Mouse (Mus musculus): Measurements from ENCODE around the gene Flt1.
"Not testable (repeated sequence)": the region's sequence is repeated elsewhere in the genome, so short reads cannot be mapped to it uniquely, and the experiment has no call there.

Gene Flt1

DNA sequence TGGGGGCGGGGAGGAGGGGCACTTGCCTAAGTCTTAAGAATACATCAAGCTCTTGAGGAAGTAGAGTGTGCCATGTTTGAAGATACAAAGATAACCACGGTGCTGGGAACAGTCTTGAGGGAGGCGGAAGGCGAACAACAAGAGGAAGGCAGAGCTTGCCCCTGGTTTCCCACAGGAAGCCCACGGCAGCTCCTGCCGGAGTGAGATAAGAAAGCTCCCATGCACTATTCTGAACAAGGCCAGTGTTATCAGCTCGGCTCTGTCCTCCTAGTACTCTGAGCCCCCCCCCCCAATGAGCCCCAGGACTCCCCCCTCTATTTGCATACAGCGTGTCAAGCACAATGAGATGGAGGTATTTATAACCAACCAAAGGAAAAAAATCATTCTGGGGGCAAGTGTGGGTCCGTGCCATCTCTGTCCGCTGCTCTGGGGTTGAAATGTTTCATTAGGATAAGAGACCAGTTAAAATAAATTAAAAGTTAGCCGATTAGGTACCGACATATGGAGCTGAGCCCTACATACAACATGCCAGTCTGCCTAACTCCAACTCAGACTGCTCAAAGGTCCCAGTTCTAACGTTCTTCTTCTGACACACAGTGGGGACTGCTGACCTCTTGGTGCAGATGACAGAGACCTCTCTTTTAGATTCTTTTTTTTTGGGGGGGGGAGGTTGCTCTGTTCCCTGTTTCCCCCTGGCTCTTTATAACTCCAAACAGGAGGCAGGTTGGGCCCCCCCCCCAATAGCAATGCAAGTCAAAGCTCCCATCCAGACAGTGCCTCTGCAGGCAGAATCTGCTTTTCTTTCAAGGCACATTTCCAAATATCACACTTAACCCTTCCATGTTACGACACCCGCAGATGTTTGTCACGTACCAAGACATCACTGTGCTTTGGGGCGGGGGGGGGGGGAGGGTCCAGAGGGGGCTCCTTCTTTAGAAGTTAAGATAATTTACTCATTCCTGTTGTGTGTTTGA lies 67.6 kb downstream of the Flt1 start:
- peak in 1 of 2 experiments; percentile 8 for DNase-seq

DNA sequence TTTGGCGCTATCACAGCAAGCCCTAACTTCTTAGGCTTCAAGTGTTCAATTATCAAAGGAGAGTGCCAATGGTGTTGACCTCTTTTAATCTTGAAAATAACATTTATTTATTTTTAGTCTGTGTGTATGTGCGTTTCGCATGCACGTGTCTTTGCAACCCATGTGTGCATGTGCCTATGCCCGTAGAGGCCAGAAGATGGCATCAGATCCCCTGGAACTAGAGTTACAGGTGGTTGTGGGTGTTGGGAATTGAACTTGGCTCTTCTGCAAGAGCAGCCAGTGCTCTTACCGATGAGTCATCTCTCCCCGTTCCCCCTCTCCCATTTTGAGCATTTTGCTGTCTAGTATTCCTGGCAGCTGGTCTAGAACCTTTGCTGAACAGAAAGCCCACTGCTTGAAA lies 70.0 kb downstream of the Flt1 start:
- no peak for DNase-seq

DNA sequence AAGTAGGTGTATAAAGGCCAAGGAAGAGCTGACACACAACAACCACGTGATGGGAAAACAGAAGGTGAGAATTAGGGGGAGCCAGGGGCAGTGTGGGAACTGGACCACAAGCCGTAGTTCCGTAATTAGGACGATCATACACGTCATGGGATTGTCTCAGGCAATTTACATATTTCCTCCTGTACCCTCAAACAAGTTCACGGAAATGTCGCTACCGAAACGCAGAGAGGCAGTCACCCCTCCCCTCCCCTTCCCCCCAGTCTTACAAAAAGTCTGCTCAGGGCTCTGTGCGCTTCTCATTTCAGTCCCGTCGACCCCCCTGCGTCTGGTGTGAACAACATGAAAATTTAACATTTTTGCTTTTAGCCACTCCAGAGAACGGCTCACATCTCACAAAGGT lies 74.6 kb downstream of the Flt1 start:
- no peak for DNase-seq

DNA sequence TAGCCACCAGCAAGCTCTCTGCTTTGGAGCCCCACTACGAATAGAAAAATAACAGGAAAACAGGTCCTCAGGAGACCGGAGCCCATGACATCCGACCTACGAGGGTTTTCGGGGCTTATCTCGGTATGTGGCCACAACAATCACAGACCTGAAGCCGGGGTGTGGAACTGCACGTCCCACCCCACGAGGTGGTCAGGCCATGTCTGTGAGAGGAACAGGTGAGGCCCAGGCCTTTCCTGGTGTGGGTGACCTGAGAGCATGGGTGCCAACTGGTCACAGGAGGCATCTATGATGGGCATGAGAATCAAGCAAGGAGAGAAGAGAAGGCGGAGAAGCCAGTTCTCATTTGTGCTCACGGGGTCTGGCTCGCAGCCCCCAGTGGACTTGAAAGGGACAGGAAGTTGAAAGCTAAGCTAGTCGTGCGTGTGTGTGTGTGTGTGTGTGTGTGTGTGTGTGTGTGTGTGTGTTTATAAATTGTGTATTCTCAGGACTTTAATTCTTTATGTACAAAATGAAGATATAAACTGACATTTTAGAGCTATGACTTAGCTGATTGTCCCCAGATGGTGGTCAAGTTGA lies 79.4 kb downstream of the Flt1 start:
- DNase-seq = no peak

DNA sequence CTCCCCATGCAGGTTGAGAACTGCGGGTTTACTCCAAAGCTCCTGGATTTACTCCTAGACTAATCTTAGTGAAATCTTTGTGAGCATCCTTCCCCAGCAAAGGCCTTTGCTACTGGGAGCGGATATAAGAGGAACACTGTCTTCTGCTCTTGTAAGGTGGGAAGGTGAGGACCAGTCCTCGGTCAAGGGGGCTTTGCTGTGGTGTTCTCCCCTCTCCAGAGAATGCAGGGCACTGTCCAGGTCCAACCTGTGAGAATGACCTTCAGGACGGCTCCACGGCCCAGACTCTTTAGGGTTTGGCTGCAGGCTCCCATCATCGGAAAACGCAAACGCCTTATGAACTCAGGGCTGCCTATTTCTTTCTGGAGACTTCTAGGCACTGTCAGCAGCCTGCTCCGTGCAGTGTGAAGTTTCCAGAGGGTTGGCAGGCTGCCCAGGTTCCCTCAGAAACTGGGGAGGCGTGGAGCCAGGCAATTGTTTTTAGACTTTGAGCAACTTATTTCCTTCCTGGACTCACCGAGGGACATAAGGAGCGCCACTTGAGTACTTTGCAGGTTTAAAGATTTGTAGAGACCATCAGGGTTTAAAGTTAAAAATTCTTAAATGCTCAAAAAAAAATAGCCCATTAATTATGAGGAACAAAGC lies 80.7 kb downstream of the Flt1 start:
- DNase-seq = no peak

DNA sequence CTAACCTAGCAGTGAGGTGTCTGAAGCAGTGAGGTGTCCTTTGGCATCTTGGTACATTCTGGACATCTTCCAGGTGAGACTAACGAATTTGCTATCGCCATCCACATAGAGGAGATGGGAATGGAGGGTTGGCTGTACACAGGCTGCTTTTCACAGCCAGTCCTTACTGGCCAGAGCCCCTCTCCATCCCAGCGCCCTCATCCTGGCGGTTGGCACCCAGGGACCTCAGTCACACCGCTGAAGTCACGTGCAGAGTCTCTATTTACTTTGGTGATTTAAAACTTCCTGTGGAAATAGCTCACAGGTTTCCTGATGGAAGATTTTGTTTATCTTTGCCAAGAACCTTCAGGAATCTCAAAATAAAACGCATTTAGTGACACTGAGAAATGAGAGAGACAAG lies 84.4 kb downstream of the Flt1 start:
- DNase-seq = no peak

DNA sequence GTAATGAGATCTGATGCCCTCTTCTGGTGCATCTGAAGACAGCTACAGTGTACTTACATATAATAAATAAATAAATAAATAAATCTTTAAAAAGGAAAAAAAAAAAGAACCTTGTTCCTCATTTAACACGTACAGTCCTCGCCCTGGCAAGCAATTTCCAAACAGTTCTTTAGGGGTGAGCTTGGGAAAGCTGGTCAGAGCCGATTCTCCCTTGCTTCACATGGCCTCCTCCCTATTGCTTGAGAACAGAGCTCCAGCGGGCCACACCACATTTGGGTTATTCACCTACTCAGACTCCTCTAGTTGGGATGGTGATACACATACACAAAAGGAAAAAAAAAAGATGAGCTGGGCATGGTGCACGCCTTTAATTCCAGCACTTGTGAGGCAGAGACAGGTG lies 85.9 kb downstream of the Flt1 start:
- no peak for DNase-seq

DNA sequence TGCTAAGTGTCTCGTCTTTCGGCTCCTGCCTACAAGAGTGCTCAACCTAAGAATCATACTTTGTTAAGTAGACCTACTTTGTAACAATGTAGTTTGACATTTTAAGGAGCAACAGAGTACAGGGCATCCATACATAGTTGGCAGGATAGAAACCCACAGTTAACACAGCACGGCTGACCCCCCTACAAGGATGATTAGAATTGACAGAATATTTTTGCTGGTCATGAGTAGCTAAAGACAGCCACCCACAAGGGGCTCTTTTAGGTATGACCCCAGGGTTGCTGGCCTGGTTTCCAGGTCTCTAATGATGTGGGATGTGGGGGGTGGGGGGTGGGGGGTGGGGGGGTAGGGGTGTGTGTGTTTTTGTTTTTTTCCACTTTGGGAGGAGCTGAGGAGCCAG lies 89.1 kb downstream of the Flt1 start:
- DNase-seq = no peak

DNA sequence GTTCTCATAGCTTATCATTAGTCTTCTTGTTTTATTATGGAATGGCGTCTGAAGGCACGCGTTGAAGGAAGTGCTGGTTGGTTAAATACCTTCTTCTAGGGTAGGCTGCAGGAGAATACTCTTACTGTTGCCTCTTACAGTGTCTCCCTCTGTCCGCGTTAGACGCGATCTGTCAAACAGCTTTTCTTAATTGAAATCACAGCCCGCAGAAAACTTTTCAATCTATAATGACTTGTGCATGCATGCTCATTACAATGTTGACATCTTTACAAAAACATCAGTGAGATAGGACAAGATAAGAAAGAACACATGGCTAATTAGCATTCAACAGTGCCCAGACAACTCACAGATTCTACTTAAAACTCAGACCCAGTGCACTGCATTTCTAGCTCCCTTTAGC lies 89.9 kb downstream of the Flt1 start:
- no peak for DNase-seq

DNA sequence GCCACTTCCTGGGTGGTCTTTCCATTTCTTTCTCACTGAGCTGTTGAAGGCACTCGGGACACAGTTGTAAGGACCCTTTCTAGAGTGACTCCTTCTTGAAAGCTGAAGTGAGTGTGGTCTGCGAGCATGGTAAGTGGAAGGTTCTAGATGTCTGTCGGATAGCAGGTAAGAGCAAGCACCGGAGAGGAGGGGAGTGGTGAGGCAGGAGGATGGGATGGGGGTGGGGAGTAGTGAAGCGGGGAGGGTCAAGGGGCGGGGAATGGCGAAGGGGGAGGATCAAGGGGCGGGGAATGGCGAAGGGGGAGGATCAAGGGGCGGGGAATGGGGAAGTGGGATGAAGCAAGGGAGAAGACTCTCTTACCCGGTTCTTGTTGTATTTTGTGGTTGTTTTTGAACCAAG lies 91.8 kb downstream of the Flt1 start:
- no peak for DNase-seq

DNA sequence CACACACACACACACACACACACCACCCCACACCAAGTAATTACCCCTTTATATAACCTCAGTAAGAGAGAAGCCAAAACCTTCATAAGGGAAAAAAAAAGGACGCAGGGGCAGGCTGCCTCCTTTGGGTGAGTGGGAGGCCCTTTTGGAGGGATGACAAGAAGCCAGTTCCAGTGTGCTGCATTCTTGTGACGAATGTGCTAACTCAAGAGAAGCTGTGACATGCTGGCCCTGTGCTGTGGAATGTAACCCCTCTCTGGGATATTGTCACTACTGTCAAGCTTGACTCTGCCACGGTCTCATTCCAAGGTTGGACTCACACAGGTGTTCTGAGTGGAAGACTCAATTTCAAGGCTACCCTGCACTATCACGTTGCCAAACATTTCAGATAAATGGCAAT lies 93.1 kb downstream of the Flt1 start:
- DNase-seq = no peak

DNA sequence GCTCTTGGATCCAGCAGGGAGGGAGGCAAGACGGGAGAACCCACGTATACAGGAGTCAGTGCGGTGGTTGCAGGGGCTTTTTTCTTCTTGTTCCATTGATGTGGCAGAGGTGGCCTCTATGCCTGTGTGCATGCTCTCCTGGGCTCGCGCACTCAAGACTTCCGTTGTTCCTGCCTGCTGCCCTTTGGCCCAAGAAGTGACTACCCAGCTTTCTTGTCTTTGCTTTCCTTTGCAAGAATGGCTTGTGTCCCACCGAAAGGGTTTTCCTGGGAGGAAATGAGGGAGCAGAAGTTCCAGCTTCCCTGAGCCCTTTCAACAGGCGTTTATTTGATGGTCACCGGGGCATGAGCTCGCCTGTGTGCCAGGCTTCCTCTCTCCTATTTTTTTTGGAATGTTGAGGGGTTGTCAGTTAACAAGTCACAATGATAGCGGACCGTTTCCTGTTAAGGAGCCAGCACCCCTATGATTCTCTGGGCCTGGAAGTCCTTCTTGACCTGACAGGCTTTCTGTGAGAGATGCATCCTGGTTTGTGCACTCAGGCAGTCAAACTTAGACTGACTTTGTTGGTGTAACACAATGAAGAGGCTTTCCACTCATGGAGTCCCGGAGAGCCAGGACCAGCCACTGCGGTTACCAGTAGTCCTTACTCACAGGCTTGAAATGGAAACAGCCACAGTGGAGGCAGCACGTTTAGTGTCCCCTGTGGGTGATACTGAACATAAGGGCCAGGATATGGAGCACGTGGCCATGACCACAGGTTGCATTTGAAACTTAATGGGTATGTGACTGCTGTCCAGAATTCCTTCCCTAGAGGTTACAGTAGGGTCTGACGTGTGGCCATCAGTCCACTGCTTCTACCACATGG lies 95.2 kb downstream of the Flt1 start:
- no peak for DNase-seq

DNA sequence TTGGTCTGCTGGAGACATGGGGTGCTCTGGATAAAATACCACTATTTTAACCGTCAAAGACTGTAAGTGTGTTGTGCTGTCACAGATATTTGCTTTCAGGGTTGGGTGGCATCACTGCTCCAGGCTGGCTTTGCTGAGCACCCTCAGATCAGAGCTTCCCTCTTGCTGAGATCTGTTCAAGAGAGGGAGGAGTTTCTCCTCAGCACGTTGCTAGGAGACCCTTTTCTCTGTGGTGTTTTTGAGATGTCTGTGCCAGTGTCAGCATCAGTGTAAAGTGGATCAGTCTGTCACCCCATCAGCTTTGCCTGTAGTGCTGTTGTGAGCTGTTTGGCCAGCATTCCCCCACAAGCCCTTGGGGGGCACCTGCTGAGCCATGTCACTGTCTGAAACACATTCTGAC lies 98.9 kb downstream of the Flt1 start:
- DNase-seq = no peak

DNA sequence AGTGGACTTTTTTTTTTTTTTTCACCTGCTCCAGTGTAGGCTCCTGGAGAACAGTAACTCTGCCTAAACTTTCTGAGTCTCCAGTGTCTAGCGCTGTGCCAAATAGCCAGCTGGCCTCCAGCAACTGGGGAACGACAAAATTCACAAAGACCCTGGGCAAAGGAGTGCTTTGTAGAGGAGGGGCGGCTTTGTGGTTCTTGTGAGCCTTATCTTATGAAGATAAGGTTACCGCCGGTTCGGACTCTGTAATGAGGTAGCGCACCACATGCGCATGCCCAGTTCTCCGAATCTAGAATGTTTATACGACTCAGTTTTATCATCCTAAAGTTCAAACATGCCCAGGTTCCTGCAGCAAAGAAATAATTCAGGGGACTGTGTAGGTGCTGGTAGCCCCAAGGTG lies 102.1 kb downstream of the Flt1 start:
- no peak for DNase-seq

DNA sequence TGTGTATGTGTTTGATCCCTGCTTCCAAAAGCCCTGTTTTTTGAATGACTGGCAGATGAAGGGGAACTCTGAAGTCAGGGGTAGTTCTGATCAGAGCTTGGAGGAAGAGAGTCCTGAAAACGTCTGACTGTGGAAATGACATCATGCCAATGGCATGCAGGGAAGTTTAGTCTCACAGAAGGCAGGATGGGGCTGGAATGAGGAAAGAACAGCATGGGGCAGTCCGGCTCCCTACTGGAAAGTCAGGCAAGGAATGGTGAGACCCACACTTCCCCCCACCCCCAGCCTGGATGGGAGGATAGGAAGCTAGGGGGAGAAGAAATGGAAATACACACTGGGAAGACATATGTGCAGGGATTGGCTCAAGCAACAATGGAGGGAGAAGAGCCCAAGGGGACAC lies 105.6 kb downstream of the Flt1 start:
- DNase-seq = no peak

DNA sequence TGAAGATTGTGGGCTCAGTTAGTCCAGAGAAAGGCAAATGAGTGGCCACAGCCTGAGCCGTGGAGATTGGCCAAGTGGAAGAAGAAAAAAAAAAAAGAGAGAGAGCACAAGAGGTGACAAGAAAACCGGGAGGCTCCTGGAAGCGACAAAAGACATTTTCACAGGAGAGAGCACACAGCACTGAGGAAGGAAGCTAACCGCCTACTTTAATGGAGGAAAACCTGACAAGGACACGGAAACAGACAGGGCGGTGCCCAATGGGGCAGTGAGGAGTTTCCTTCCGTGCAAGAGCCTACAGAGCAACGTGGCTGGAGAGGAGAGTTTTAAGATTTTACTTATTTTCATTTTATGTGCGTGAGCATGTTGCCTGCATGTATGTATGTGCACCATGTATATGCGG lies 107.6 kb downstream of the Flt1 start:
- DNase-seq = no peak

DNA sequence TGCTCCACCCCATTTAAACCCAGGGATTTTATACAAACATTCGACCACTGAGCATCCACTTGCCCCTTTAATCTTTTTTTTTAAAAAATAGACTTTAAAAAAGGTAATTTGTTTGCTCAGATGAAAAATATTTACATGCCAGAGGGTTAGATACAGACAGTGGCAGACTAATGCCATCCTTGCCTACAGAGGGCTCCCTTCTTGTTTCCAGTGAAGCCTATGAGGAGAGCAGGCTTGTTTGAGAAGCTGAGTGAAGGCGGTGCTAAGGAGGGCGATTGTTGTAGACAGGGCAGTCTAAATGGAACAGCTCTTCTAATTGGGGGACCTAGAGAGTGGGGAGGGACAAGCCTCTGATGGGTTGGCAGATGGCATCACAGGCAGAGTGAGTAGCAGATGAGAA lies 109.4 kb downstream of the Flt1 start:
- no peak for DNase-seq

DNA sequence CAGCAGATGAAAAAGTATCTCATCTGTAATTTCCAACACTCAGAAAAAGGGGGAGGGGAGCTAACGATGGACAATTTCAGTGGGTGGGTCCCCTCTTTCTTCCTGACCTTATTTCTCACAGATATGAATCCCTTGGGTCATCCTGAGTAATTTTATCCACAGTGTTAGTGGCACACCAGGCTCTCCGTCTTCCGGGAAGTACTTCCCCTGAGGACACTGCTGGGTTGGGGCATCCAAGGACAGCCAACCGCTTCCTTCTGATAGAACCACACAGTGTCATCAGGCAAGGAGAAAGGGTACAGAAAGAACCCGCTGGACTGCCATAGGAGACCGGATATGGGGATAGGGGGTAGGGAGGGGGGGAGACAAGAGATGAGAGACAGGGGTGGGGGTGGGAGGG lies 111.2 kb downstream of the Flt1 start:
- no peak for DNase-seq

DNA sequence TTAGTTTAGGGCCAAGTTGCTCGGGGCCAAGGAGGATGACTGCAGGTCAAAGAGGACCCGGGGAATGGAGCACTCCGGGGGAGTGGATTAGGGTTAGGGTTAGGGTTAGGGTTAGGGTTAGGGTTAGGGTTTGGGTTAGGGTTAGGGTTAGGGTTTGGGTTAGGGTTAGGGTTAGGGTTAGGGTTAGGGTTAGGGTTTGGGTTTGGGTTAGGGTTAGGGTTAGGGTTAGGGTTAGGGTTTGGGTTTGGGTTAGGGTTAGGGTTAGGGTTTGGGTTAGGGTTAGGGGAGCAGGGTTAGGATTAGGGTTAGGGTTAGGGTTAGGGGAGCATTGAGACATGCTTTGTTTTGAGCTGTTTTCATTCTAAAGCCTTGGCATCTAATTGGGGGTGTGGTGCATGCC lies 114.5 kb downstream of the Flt1 start:
- not testable (repeated sequence) for DNase-seq

DNA sequence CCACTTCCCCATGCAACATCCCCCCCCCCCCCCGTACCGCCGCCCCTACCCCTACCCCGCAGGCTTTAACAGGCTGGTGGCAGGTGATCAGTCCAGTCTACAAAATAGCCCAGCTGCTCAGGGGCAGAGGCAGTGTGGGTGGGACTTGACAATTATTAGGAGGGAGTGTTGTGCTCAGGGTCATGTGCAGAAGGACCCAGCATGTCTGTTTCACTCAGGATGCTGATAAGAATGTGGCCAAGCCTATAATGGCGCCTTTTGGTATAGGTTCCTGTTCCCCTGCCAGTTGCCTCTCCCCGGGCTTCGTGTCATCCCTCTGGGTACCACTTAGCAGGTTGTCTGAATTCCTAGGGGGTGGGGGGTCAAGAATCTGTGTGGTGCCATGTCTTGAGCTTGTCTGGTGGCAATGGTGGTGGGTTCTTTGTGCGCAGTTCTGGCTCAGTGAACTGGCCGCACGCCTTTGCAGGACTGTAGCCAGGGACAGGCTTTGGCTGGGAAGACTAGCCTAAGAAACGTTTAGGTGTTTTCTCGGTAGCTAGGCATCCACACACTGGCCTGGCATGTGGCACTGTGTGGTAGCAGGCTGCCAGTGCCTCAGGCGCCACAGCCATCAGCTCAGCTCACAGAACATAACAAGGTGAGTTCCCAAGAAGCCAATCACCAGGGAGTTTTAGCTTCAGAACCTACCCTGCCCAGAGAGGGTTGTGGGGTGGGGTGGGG lies 118.4 kb downstream of the Flt1 start:
- no peak for DNase-seq

DNA sequence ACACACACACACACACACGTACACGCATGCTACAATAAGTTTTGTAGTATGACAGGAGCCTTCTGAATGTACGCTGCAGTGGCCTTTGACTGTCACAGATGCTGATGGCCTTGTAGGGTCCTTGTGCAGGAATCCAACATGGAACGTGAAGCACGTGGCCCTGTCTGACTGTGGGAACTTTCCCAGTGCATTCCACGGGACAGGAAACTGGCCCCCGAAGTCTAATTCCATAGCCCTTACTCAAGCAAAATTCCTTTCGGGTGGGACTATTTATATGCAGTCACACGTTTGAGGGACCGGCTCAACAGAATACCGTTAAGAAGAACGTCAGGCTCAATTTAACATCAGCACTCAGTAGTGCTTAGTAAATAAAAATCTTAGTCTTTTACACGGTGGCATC lies 119.1 kb downstream of the Flt1 start:
- no peak for DNase-seq

Data from thymus, postnatal 36 days (tissue).